Mouse (Mus musculus): Measurements from ENCODE around the gene Hbb-bs. TPM values are rescaled to one million over a fixed set of nuclear protein-coding genes. Genes with fewer than 3 reads are reported as not detected.

The Hbb-bs gene
- 259 and 279 TPM in 2 replicates for polyA plus RNA-seq (2014; fragmentation: Nextera tagmentation; extraction: Ambion mirVana)

- Histone ChIP-seq H3K36me3 (ENCODE audit: control insufficient read depth, insufficient read depth, low read length) (no peaks in the 10 kb centered on the region), H3K4me3 (ENCODE audit: low read depth, low read length) (no peak within 1 kb of the TSS), H3K4me2 (no peak within 1 kb of the TSS), H3K9me3 (ENCODE audit: control insufficient read depth, low read length) (no peaks in the 10 kb centered on the region), H3K27ac (ENCODE audit: low read depth, low read length) (no peak within 1 kb of the TSS), H3K27me3 (ENCODE audit: control insufficient read depth, insufficient read depth, low read length) (no peaks in the 10 kb centered on the region), H3K9ac (ENCODE audit: low read length) (no peak within 1 kb of the TSS), H3K4me1 (ENCODE audit: control insufficient read depth, insufficient read depth, low read length) (no peaks in the 10 kb centered on the region)
- DNase-seq (ENCODE audit: low spot score, missing footprints) (no peak), ATAC-seq (ENCODE audit: low FRiP score) (no peak)
- WGBS = 94% methylated on average over 4 of the region's 4 CpGs
These were observed at the start of gene Hbb-bs for GRCm38 (mm10) chr7:103827808-103828207. Gene Hbb-bs, minus strand, starts transcription at chr7:103828096.

GRCm38 (mm10) chr7:103877093-103877492, 49.2 kb upstream of the Hbb-bs start:
- no peak for ATAC-seq (ENCODE audit: low FRiP score)
- 83% methylated on average over 2 of the region's 2 CpGs for WGBS
- H3K9ac ChIP-seq (ENCODE audit: low read length) = no peak overlapping the region
- no peak for DNase-seq (ENCODE audit: low spot score, missing footprints)
- no peak overlapping the region for H3K4me2 ChIP-seq
- H3K4me3 ChIP-seq (ENCODE audit: low read depth, low read length) = no peak overlapping the region
- no peaks in the 10 kb centered on the region for H3K27me3 ChIP-seq (ENCODE audit: control insufficient read depth, insufficient read depth, low read length)
- no peaks in the 10 kb centered on the region for H3K36me3 ChIP-seq (ENCODE audit: control insufficient read depth, insufficient read depth, low read length)
- H3K9me3 ChIP-seq (ENCODE audit: control insufficient read depth, low read length) = no peaks in the 10 kb centered on the region
- no peaks in the 10 kb centered on the region for H3K4me1 ChIP-seq (ENCODE audit: control insufficient read depth, insufficient read depth, low read length)
- no peak overlapping the region for H3K27ac ChIP-seq (ENCODE audit: low read depth, low read length)

GRCm38 (mm10) chr7:103874451-103874850, 46.6 kb upstream of the Hbb-bs start:
- H3K9ac ChIP-seq (ENCODE audit: low read length) = no peak overlapping the region
- WGBS = 59% methylated on average over 5 of the region's 5 CpGs
- no peak overlapping the region for H3K4me3 ChIP-seq (ENCODE audit: low read depth, low read length)
- no peaks in the 10 kb centered on the region for H3K27me3 ChIP-seq (ENCODE audit: control insufficient read depth, insufficient read depth, low read length)
- ATAC-seq (ENCODE audit: low FRiP score) = no peak
- no peaks in the 10 kb centered on the region for H3K4me1 ChIP-seq (ENCODE audit: control insufficient read depth, insufficient read depth, low read length)
- H3K9me3 ChIP-seq (ENCODE audit: control insufficient read depth, low read length) = no peaks in the 10 kb centered on the region
- H3K4me2 ChIP-seq = no peak overlapping the region
- no peaks in the 10 kb centered on the region for H3K36me3 ChIP-seq (ENCODE audit: control insufficient read depth, insufficient read depth, low read length)
- H3K27ac ChIP-seq (ENCODE audit: low read depth, low read length) = no peak overlapping the region
- no peak for DNase-seq (ENCODE audit: low spot score, missing footprints)

GRCm38 (mm10) chr7:103873064-103873463, 45.2 kb upstream of the Hbb-bs start:
- DNase-seq (ENCODE audit: low spot score, missing footprints) = no peak
- ATAC-seq (ENCODE audit: low FRiP score) = no peak
- Histone ChIP-seq H3K4me2 (no peak overlapping the region), H3K27ac (ENCODE audit: low read depth, low read length) (no peak overlapping the region), H3K27me3 (ENCODE audit: control insufficient read depth, insufficient read depth, low read length) (no peaks in the 10 kb centered on the region), H3K4me1 (ENCODE audit: control insufficient read depth, insufficient read depth, low read length) (no peaks in the 10 kb centered on the region), H3K4me3 (ENCODE audit: low read depth, low read length) (no peak overlapping the region), H3K36me3 (ENCODE audit: control insufficient read depth, insufficient read depth, low read length) (no peaks in the 10 kb centered on the region), H3K9me3 (ENCODE audit: control insufficient read depth, low read length) (no peaks in the 10 kb centered on the region), H3K9ac (ENCODE audit: low read length) (no peak overlapping the region)
- WGBS = 8% methylated on average over 1 of the region's 1 CpGs

- ATAC-seq (ENCODE audit: low FRiP score) (no peak), DNase-seq (ENCODE audit: low spot score, missing footprints) (no peak)
- no peak overlapping the region for H3K27ac ChIP-seq (ENCODE audit: low read depth, low read length)
- no peak overlapping the region for H3K4me2 ChIP-seq
- H3K4me1 ChIP-seq (ENCODE audit: control insufficient read depth, insufficient read depth, low read length) = no peaks in the 10 kb centered on the region
- no peaks in the 10 kb centered on the region for H3K36me3 ChIP-seq (ENCODE audit: control insufficient read depth, insufficient read depth, low read length)
- H3K27me3 ChIP-seq (ENCODE audit: control insufficient read depth, insufficient read depth, low read length) = no peaks in the 10 kb centered on the region
- H3K9me3 ChIP-seq (ENCODE audit: control insufficient read depth, low read length) = no peaks in the 10 kb centered on the region
- no peak overlapping the region for H3K9ac ChIP-seq (ENCODE audit: low read length)
- no peak overlapping the region for H3K4me3 ChIP-seq (ENCODE audit: low read depth, low read length)
These were observed 42.8 kb upstream of the Hbb-bs start for GRCm38 (mm10) chr7:103870667-103871066.

- no peak overlapping the region for H3K27ac ChIP-seq (ENCODE audit: low read depth, low read length)
- ATAC-seq (ENCODE audit: low FRiP score) = no peak
- H3K9me3 ChIP-seq (ENCODE audit: control insufficient read depth, low read length) = no peaks in the 10 kb centered on the region
- no peak overlapping the region for H3K4me2 ChIP-seq
- DNase-seq (ENCODE audit: low spot score, missing footprints) = no peak
- no peaks in the 10 kb centered on the region for H3K27me3 ChIP-seq (ENCODE audit: control insufficient read depth, insufficient read depth, low read length)
- H3K36me3 ChIP-seq (ENCODE audit: control insufficient read depth, insufficient read depth, low read length) = no peaks in the 10 kb centered on the region
- H3K4me1 ChIP-seq (ENCODE audit: control insufficient read depth, insufficient read depth, low read length) = no peaks in the 10 kb centered on the region
- H3K4me3 ChIP-seq (ENCODE audit: low read depth, low read length) = no peak overlapping the region
- H3K9ac ChIP-seq (ENCODE audit: low read length) = no peak overlapping the region
These were observed 37.8 kb upstream of the Hbb-bs start for GRCm38 (mm10) chr7:103865716-103866115.

GRCm38 (mm10) chr7:103861531-103861930, 33.6 kb upstream of the Hbb-bs start:
- no peaks in the 10 kb centered on the region for H3K4me1 ChIP-seq (ENCODE audit: control insufficient read depth, insufficient read depth, low read length)
- H3K27ac ChIP-seq (ENCODE audit: low read depth, low read length) = no peak overlapping the region
- no peaks in the 10 kb centered on the region for H3K36me3 ChIP-seq (ENCODE audit: control insufficient read depth, insufficient read depth, low read length)
- ATAC-seq (ENCODE audit: low FRiP score) (no peak), DNase-seq (ENCODE audit: low spot score, missing footprints) (no peak)
- no peak overlapping the region for H3K9ac ChIP-seq (ENCODE audit: low read length)
- no peaks in the 10 kb centered on the region for H3K27me3 ChIP-seq (ENCODE audit: control insufficient read depth, insufficient read depth, low read length)
- no peak overlapping the region for H3K4me2 ChIP-seq
- no peaks in the 10 kb centered on the region for H3K9me3 ChIP-seq (ENCODE audit: control insufficient read depth, low read length)
- H3K4me3 ChIP-seq (ENCODE audit: low read depth, low read length) = no peak overlapping the region
- WGBS = 76% methylated on average over 3 of the region's 3 CpGs

- ATAC-seq (ENCODE audit: low FRiP score) (0 out of 2 replicates have a peak, but pooled peaks have one; percentile 46), DNase-seq (ENCODE audit: low spot score, missing footprints) (no peak)
- Histone ChIP-seq H3K36me3 (ENCODE audit: control insufficient read depth, insufficient read depth, low read length) (no peaks in the 10 kb centered on the region), H3K9ac (ENCODE audit: low read length) (no peak overlapping the region), H3K4me3 (ENCODE audit: low read depth, low read length) (no peak overlapping the region), H3K4me2 (no peak overlapping the region), H3K4me1 (ENCODE audit: control insufficient read depth, insufficient read depth, low read length) (no peaks in the 10 kb centered on the region), H3K9me3 (ENCODE audit: control insufficient read depth, low read length) (no peaks in the 10 kb centered on the region), H3K27ac (ENCODE audit: low read depth, low read length) (no peak overlapping the region), H3K27me3 (ENCODE audit: control insufficient read depth, insufficient read depth, low read length) (no peaks in the 10 kb centered on the region)
- 36% methylated on average over 1 of the region's 1 CpGs for WGBS
These were observed 33.0 kb upstream of the Hbb-bs start for GRCm38 (mm10) chr7:103860855-103861254.

GRCm38 (mm10) chr7:103859076-103859475, 31.2 kb upstream of the Hbb-bs start:
- WGBS = 77% methylated on average over 2 of the region's 2 CpGs
- Histone ChIP-seq H3K4me2 (no peak overlapping the region), H3K9me3 (ENCODE audit: control insufficient read depth, low read length) (no peaks in the 10 kb centered on the region), H3K4me1 (ENCODE audit: control insufficient read depth, insufficient read depth, low read length) (no peaks in the 10 kb centered on the region), H3K36me3 (ENCODE audit: control insufficient read depth, insufficient read depth, low read length) (no peaks in the 10 kb centered on the region), H3K27ac (ENCODE audit: low read depth, low read length) (no peak overlapping the region), H3K27me3 (ENCODE audit: control insufficient read depth, insufficient read depth, low read length) (no peaks in the 10 kb centered on the region), H3K4me3 (ENCODE audit: low read depth, low read length) (no peak overlapping the region), H3K9ac (ENCODE audit: low read length) (no peak overlapping the region)
- ATAC-seq (ENCODE audit: low FRiP score) (no peak), DNase-seq (ENCODE audit: low spot score, missing footprints) (no peak)

GRCm38 (mm10) chr7:103854669-103855068, 26.8 kb upstream of the Hbb-bs start:
- no peaks in the 10 kb centered on the region for H3K27me3 ChIP-seq (ENCODE audit: control insufficient read depth, insufficient read depth, low read length)
- H3K9ac ChIP-seq (ENCODE audit: low read length) = no peak overlapping the region
- no peak for DNase-seq (ENCODE audit: low spot score, missing footprints)
- no peaks in the 10 kb centered on the region for H3K36me3 ChIP-seq (ENCODE audit: control insufficient read depth, insufficient read depth, low read length)
- no peaks in the 10 kb centered on the region for H3K4me1 ChIP-seq (ENCODE audit: control insufficient read depth, insufficient read depth, low read length)
- ATAC-seq (ENCODE audit: low FRiP score) = no peak
- H3K4me3 ChIP-seq (ENCODE audit: low read depth, low read length) = no peak overlapping the region
- no peak overlapping the region for H3K4me2 ChIP-seq
- no peaks in the 10 kb centered on the region for H3K9me3 ChIP-seq (ENCODE audit: control insufficient read depth, low read length)
- 84% methylated on average over 1 of the region's 1 CpGs for WGBS
- no peak overlapping the region for H3K27ac ChIP-seq (ENCODE audit: low read depth, low read length)

Data from midbrain, embryonic 11.5 days (tissue).